Mouse (Mus musculus) MEL (cell line): ENCODE measurements around the gene Hmgb1. TPM values are rescaled to one million over a fixed set of nuclear protein-coding genes. Genes with fewer than 3 reads are reported as not detected.
A peak's percentile ranks its signal among the peaks of the same experiment; 100 is the strongest.

Experiments
- DNase-seq: peaks from one replicate; pipeline ENCODE4 v3.0.0; 2011; ENCODE audit warnings: low read depth, low spot score
- H3K27ac ChIP-seq: 2 replicates; pipeline ENCODE4 v1.5.1; 2012; ENCODE audit warnings: low read depth, mild to moderate bottlenecking, control low read depth, low read length, moderate library complexity; ENCODE audit not compliant: control insufficient read depth
- H3K27me3 ChIP-seq, 2 experiments: fragments of 150-350 bp in 1 of 2; sonication (generic) in 1 of 2; 2 replicates each; pipeline ENCODE4 v1.6.1; 2012; ENCODE audit warnings: low read length in 2 of 2, mild to moderate bottlenecking in 2 of 2, improper control_type of control experiment in 1 of 2, moderate library complexity in 1 of 2; ENCODE audit not compliant: insufficient read depth in 2 of 2, control insufficient read depth in 1 of 2
- H3K36me3 ChIP-seq, 2 experiments: 2 replicates each; pipeline ENCODE4 v1.6.1; 2012 to 2014; ENCODE audit warnings: low read length in 2 of 2, improper control_type of control experiment in 1 of 2, inconsistent platforms in 1 of 2, mild to moderate bottlenecking in 1 of 2; ENCODE audit not compliant: insufficient read depth in 2 of 2, control insufficient read depth in 1 of 2
- H3K4me1 ChIP-seq, 2 experiments: fragments of 150-350 bp in 1 of 2; sonication (generic) in 1 of 2; 2 replicates each; pipeline ENCODE4 v1.6.1; 2012; ENCODE audit warnings: low read length in 2 of 2, improper control_type of control experiment in 1 of 2, mild to moderate bottlenecking in 1 of 2; ENCODE audit not compliant: insufficient read depth in 2 of 2, control insufficient read depth in 1 of 2
- H3K4me3 ChIP-seq, 2 experiments: fragments of 150-350 bp in 1 of 2; sonication (generic) in 1 of 2; 2 replicates each; pipeline ENCODE4 v1.5.1; 2012; ENCODE audit warnings: low read depth in 2 of 2, low read length in 2 of 2, mild to moderate bottlenecking in 2 of 2, moderate library complexity in 2 of 2, control low read depth in 1 of 2, improper control_type of control experiment in 1 of 2; ENCODE audit not compliant: control insufficient read depth in 1 of 2, insufficient read depth in 1 of 2
- H3K79me2 ChIP-seq: 2 replicates; pipeline ENCODE4 v1.6.1; 2012; ENCODE audit warnings: mild to moderate bottlenecking, low read length, moderate library complexity; ENCODE audit not compliant: control insufficient read depth, poor library complexity, insufficient read depth
- H3K9ac ChIP-seq: 2 replicates; pipeline ENCODE4 v1.6.1; 2012; ENCODE audit warnings: low read depth, mild to moderate bottlenecking, control low read depth, low read length, moderate library complexity; ENCODE audit not compliant: control insufficient read depth, poor library complexity, severe bottlenecking
- H3K9me3 ChIP-seq: fragments of 150-350 bp; sonication (generic); replicated peaks from 2 replicates; pipeline ENCODE4 v1.6.1; 2012; ENCODE audit warnings: mild to moderate bottlenecking, low read length, improper control_type of control experiment, moderate library complexity; ENCODE audit not compliant: insufficient read depth
- BHLHE40 ChIP-seq: IDR thresholded peaks from 2 replicates; pipeline ENCODE4 v1.6.1; 2012; ENCODE audit warnings: low read depth, mild to moderate bottlenecking, inconsistent platforms, low read length, improper control_type of control experiment, borderline replicate concordance
- CHD2 ChIP-seq: IDR thresholded peaks from 2 replicates; pipeline ENCODE4 v1.6.1; 2011; ENCODE audit warnings: low read length, improper control_type of control experiment
- EP300 ChIP-seq, 2 experiments: IDR thresholded peaks; 2 replicates each; pipeline ENCODE4 v1.6.1; 2011; ENCODE audit warnings: improper control_type of control experiment in 2 of 2, low read length in 2 of 2, low read depth in 1 of 2, mild to moderate bottlenecking in 1 of 2
- ETS1 ChIP-seq: IDR thresholded peaks from 2 replicates; pipeline ENCODE4 v1.6.1; 2012; ENCODE audit warnings: low read depth, mild to moderate bottlenecking, inconsistent platforms, low read length, improper control_type of control experiment, moderate library complexity
- GATA1 ChIP-seq: IDR thresholded peaks from 2 replicates; pipeline ENCODE4 v1.6.1; 2011; ENCODE audit warnings: low read depth, low read length, improper control_type of control experiment
- HCFC1 ChIP-seq: IDR thresholded peaks from 2 replicates; pipeline ENCODE4 v1.6.1; 2012; ENCODE audit warnings: low read depth, mild to moderate bottlenecking, inconsistent platforms, low read length, improper control_type of control experiment, moderate library complexity
- MAFK ChIP-seq: IDR thresholded peaks from 2 replicates; pipeline ENCODE4 v1.6.1; 2011; ENCODE audit warnings: low read depth, mild to moderate bottlenecking, low read length, improper control_type of control experiment, borderline replicate concordance
- MEF2A ChIP-seq: IDR thresholded peaks from 2 replicates; pipeline ENCODE4 v1.6.1; 2014; ENCODE audit warnings: low read depth, mild to moderate bottlenecking, inconsistent platforms, low read length, improper control_type of control experiment; ENCODE audit not compliant: poor library complexity, insufficient replicate concordance, severe bottlenecking; ENCODE audit errors: extremely low read depth
- MYB ChIP-seq: IDR thresholded peaks from 2 replicates; pipeline ENCODE4 v1.6.1; 2011; ENCODE audit warnings: mild to moderate bottlenecking, low read depth, low read length, improper control_type of control experiment
- RCOR1 ChIP-seq: IDR thresholded peaks from 2 replicates; pipeline ENCODE4 v1.6.1; 2012; ENCODE audit warnings: low read depth, mild to moderate bottlenecking, inconsistent platforms, low read length, improper control_type of control experiment
- SIN3A ChIP-seq: IDR thresholded peaks from 2 replicates; pipeline ENCODE4 v1.6.1; 2012; ENCODE audit warnings: low read length, improper control_type of control experiment, inconsistent platforms
- TAL1 ChIP-seq: IDR thresholded peaks from 2 replicates; pipeline ENCODE4 v1.6.1; 2012; ENCODE audit warnings: mild to moderate bottlenecking, inconsistent platforms, low read length, moderate library complexity, mixed read lengths
- TBP ChIP-seq: IDR thresholded peaks from 2 replicates; pipeline ENCODE4 v1.8.0; 2011; ENCODE audit warnings: low read depth, low read length, improper control_type of control experiment
- TCF12 ChIP-seq: IDR thresholded peaks from 2 replicates; pipeline ENCODE4 v1.6.1; 2014; ENCODE audit warnings: low read depth, mild to moderate bottlenecking, inconsistent platforms, low read length, improper control_type of control experiment, moderate library complexity
- UBTF ChIP-seq: IDR thresholded peaks from 2 replicates; pipeline ENCODE4 v1.6.1; 2012; ENCODE audit warnings: low read depth, mild to moderate bottlenecking, inconsistent platforms, low read length, improper control_type of control experiment, moderate library complexity, borderline replicate concordance; ENCODE audit not compliant: insufficient read depth
- USF1 ChIP-seq: IDR thresholded peaks from 2 replicates; pipeline ENCODE4 v1.6.1; 2014; ENCODE audit warnings: low read depth, mild to moderate bottlenecking, inconsistent platforms, low read length, improper control_type of control experiment, moderate library complexity
- USF2 ChIP-seq, 2 experiments: IDR thresholded peaks; 2 replicates each; pipeline ENCODE4 v1.6.1; 2011 to 2012; ENCODE audit warnings: improper control_type of control experiment in 2 of 2, low read length in 2 of 2, borderline replicate concordance in 1 of 2, inconsistent platforms in 1 of 2, low read depth in 1 of 2, mild to moderate bottlenecking in 1 of 2; ENCODE audit not compliant: insufficient read depth in 1 of 2
- ZNF384 ChIP-seq: IDR thresholded peaks from 2 replicates; pipeline ENCODE4 v1.6.1; 2012; ENCODE audit warnings: low read depth, mild to moderate bottlenecking, inconsistent platforms, low read length, improper control_type of control experiment
- polyA plus RNA-seq, 2 experiments: library from polyadenylated mRNA; stranded (reverse) in 1 of 2; unstranded in 1 of 2; fragments of >175 nt in 1 of 2; fragments of >200 nt in 1 of 2; gene quantifications; 2 replicates each; pipeline versions ENCODE4 v1.2.1 to v1.2.4; 2012; ENCODE audit warnings: low replicate concordance in 2 of 2, low read depth in 1 of 2; ENCODE audit not compliant: insufficient read length in 2 of 2, insufficient read depth in 1 of 2, missing spikeins in 1 of 2
- total RNA-seq: library from RNA; depleted of rRNA; stranded (reverse); fragments of 300-350 nt; gene quantifications from 2 replicates; pipeline ENCODE4 v1.2.3, GENCODE M21; 2012

The Hmgb1 gene
- total and polyA plus RNA-seq, 3 experiments = 600 to 678 TPM; not detected in 1

GRCm38 (mm10) chr5:149112559-149112958 lies 71.7 kb downstream of the Hmgb1 start:
- DNase-seq = no peak

DNA sequence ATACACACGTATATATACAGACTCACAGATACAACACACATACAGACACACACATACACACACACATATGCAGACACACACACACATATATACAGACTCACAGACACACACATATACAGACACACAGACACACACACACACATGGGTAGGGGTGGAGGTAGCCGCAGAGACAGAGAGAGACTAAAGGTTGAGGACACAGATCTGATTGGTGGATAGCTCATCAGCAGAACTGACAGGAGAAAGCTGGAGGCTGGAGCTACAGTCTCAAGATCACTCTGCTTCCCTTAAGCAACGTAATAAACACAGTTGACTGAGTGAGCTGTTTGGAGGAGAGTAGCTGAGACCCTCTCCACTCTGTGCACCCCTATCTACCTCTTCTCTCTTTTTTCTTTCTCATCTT lies 75.1 kb downstream of the Hmgb1 start:
- Histone ChIP-seq H3K4me3 (no peak overlapping the region), H3K4me1 (peaks cover 2 to 5% of the 10 kb centered on the region in 2 experiments), H3K9ac (no peak overlapping the region), H3K27me3 (no peaks in the 10 kb centered on the region), H3K36me3 (peaks cover 0 to 11% of the 10 kb centered on the region in 2 experiments; a peak in 2 of 4 replicates), H3K9me3 (no peaks in the 10 kb centered on the region), H3K79me2 (no peaks in the 10 kb centered on the region), H3K27ac (no peak overlapping the region)
- peak; percentile 65 for DNase-seq
- no peak for TF ChIP-seq EP300 (IDR thresholded peaks at IDR 0.05; ENCODE audit: low read depth in 1 of 2, low read length in 2 of 2)

More at GRCm38 (mm10) chr5:149112559-149112958, 71.7 kb downstream of the Hmgb1 start:
- peaks cover 2 to 3% of the 10 kb centered on the region in 2 experiments for H3K4me1 ChIP-seq
- no peak overlapping the region for H3K27ac ChIP-seq
- TF ChIP-seq MEF2A (no peak), USF2 (IDR thresholded peaks at IDR 0.05; ENCODE audit: borderline replicate concordance in 1 of 2, insufficient read depth in 1 of 2, low read depth in 1 of 2, low read length in 2 of 2) (no peak), RCOR1 (no peak), EP300 (IDR thresholded peaks at IDR 0.05; ENCODE audit: low read depth in 1 of 2, low read length in 2 of 2) (no peak)
- TF ChIP-seq, all 39 proteins: peak for 0
- H3K36me3 ChIP-seq = peaks cover 0 to 11% of the 10 kb centered on the region in 2 experiments; a peak in 2 of 4 replicates
- no peaks in the 10 kb centered on the region for H3K27me3 ChIP-seq
- H3K4me3 ChIP-seq = no peak overlapping the region
- H3K79me2 ChIP-seq = no peaks in the 10 kb centered on the region
- no peak overlapping the region for H3K9ac ChIP-seq
- H3K9me3 ChIP-seq = no peaks in the 10 kb centered on the region

- no peak overlapping the region for H3K27ac ChIP-seq
- TF ChIP-seq CHD2 (no peak), ETS1 (peak; percentile 83), BHLHE40 (0 out of 2 replicates have a peak, but pooled peaks have one; percentile 38), UBTF (peak; percentile 91; the same call in 1 of the 2 replicates), RCOR1 (peak; percentile 94), GATA1 (peak; percentile 93), EP300 (IDR thresholded peaks at IDR 0.05; ENCODE audit: low read depth in 1 of 2, low read length in 2 of 2) (peak; percentile 87 to 93), ZNF384 (peak; percentile 64), MYB (peak; percentile 41; the same call in 1 of the 2 replicates), SIN3A (0 out of 2 replicates have a peak, but pooled peaks have one; percentile 9), HCFC1 (no peak), USF1 (no peak), MAFK (peak; percentile 66; the same call in 1 of the 2 replicates), TBP (peak; percentile 61), TAL1 (peak; percentile 38; the same call in 1 of the 2 replicates), TCF12 (peak; percentile 96)
- H3K79me2 ChIP-seq = no peaks in the 10 kb centered on the region
- peaks cover 2 to 5% of the 10 kb centered on the region in 2 experiments for H3K4me1 ChIP-seq
- no peak overlapping the region for H3K9ac ChIP-seq
- DNase-seq = peak; percentile 79
- peak overlapping the region in 1 of 2 experiments; percentile 2; a peak in 1 of 4 replicates for H3K4me3 ChIP-seq
- no peaks in the 10 kb centered on the region for H3K27me3 ChIP-seq
- peaks cover 0 to 11% of the 10 kb centered on the region in 2 experiments; a peak in 2 of 4 replicates for H3K36me3 ChIP-seq
- H3K9me3 ChIP-seq = no peaks in the 10 kb centered on the region
These were observed 76.1 kb downstream of the Hmgb1 start for GRCm38 (mm10) chr5:149108178-149108577.
